Mouse (Mus musculus) large intestine, adult 2 months (tissue): ENCODE results near the gene Myh6. TPM values are rescaled to one million over a fixed set of nuclear protein-coding genes. Genes with fewer than 3 reads are reported as not detected.

ENCODE experiments used
- DNase-seq: peaks from one replicate; pipeline ENCODE4 v3.0.0-alpha.2; 2012; ENCODE audit warnings: low read depth, low spot score
- WGBS: fragments of 180-500 bp; shearing (Covaris S2); methylation state at CpG from one replicate; pipeline ENCODE4 v1.1.7; 2018; 5-methylcytosine and 5-hydroxymethylcytosine counted together
- polyA plus RNA-seq: library from polyadenylated mRNA; depleted of rRNA; stranded (reverse); fragments of >200 nt; gene quantifications from 2 replicates; pipeline ENCODE4 v1.2.3, GENCODE M21; 2012

Gene Myh6
- polyA plus RNA-seq, 1 experiment: 0.07 TPM

- no peak for DNase-seq
- WGBS: 85% methylated on average over 15 of the region's 15 CpGs
These were observed 28.1 kb downstream of the Myh6 start for GRCm38 (mm10) chr14:54938431-54939219.

- 86% methylated on average over 16 of the region's 16 CpGs for WGBS
- DNase-seq: no peak
These were observed 29.2 kb downstream of the Myh6 start for GRCm38 (mm10) chr14:54937361-54938182.

- no peak for DNase-seq
- WGBS: 66% methylated on average over 6 of the region's 6 CpGs
These were observed 29.9 kb downstream of the Myh6 start for GRCm38 (mm10) chr14:54936831-54937160.

- no peak for DNase-seq
- WGBS: 49% methylated on average over 8 of the region's 8 CpGs
These were observed 30.6 kb downstream of the Myh6 start, which contains the start of gene Cmtm5 for GRCm38 (mm10) chr14:54935904-54936830. TSS of gene Cmtm5 (plus strand) at chr14:54936261.

GRCm38 (mm10) chr14:54932645-54933150, 34.0 kb downstream of the Myh6 start, which contains the start of gene Il25:
TSS of gene Il25 (plus strand) at chr14:54932695.
- DNase-seq: no peak
- WGBS: 44% methylated on average over 6 of the region's 6 CpGs

DNA sequence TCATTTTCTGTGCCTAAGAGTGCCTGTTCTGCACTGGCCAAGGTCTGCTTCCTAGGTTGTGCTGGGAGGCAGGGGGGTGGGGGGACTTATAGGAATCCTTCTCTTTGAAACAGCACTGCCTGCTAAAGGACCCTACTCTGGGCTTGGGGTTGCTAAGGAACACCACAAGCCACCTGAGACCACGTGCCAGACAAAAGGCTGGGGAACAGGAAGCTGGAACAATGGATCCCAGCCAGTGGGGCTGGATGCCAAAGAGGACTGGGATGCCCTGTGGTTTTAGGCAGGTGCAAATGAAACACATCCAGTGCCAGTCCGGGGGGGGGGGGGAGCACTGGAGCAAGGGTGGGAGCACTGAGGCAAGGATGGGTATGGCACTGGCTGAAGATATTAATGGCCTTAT, 36.3 kb downstream of the Myh6 start:
- WGBS: 14% methylated on average over 2 of the region's 2 CpGs
- no peak for DNase-seq

DNA sequence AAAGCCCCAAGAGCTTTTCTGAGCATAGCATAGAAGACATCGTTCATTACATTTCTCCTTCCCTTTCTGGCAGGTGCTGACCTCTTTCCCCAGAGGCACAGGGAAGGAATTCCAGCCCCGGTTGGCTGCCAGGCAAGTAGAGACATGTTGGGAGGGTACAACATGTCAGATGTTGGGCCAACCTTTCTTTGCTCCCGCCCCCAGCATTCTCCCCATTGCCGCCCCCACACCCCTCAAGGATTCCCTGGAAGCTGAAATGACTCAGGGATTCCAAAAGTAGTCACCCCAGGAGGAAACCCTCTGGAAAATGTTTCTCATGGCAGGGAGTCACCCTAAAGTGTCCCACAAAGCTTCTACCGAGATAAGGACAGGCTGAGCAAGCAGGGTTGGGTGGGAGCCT, 36.9 kb downstream of the Myh6 start:
- 60% methylated on average over 5 of the region's 5 CpGs for WGBS
- no peak for DNase-seq

DNA sequence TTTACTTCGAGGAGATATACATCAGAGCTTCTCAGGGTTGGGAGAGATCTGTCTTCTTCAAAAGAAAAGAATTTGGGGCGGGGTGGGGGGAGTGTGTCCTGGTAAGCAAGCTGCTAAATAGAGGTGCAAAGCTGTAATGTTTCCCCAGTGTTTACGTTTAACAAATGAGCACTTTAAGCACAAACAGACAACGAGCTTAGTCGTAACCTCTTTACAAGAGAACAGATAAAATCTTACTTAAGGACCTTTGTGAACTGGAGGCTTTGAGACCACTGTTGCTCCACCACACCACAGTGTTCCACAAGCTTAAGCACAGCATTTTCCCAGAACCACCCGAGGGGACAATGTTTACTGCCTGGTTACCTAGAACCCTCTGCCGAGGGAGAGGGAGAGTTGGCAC, 39.4 kb downstream of the Myh6 start:
- 37% methylated on average over 7 of the region's 7 CpGs for WGBS
- DNase-seq: no peak

DNA sequence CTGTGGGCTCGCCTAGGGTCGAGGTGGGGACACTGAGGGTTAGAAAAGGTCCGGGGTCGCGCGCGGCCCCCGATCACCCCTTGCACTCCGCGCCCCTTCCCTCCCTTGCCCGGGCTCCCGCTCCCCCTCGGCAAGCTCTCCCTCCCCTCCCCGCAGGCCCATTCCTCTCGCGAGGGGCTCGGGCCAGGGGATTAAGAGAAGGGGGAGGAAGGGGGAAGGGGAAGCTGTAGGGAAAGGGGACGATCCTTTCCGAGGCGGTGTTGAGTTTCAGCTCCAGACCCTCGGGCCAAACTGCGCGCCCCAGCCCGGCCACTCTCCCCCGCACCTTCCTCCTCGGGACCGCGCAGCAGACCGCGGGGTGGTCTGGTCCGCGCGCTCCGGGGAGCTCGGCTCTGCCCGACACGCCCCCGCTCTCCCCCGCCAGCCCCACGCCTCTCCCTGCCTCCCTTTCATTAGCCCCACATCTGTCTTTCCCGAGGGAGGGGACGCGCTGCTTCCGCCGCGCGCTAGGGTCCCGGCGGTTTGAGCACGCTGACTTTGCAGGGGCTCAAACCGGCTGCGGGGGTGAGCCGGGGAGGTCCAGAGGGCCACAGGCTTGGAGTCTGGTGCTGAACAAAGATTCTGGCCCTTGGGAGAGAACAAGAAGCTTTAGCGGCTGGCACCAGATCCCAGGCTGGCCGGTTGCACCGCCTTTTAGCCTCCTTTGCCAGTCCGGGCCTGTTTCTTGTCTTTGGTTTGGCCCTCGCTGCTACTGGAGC, 40.1 kb downstream of the Myh6 start:
- WGBS: 1% methylated on average over 56 of the region's 58 CpGs
- DNase-seq: no peak

GRCm38 (mm10) chr14:54925349-54926342, 41.1 kb downstream of the Myh6 start, which contains the start of gene Efs:
TSS of gene Efs (minus strand) at chr14:54926126.
- 11% methylated on average over 57 of the region's 57 CpGs for WGBS
- DNase-seq: no peak

DNA sequence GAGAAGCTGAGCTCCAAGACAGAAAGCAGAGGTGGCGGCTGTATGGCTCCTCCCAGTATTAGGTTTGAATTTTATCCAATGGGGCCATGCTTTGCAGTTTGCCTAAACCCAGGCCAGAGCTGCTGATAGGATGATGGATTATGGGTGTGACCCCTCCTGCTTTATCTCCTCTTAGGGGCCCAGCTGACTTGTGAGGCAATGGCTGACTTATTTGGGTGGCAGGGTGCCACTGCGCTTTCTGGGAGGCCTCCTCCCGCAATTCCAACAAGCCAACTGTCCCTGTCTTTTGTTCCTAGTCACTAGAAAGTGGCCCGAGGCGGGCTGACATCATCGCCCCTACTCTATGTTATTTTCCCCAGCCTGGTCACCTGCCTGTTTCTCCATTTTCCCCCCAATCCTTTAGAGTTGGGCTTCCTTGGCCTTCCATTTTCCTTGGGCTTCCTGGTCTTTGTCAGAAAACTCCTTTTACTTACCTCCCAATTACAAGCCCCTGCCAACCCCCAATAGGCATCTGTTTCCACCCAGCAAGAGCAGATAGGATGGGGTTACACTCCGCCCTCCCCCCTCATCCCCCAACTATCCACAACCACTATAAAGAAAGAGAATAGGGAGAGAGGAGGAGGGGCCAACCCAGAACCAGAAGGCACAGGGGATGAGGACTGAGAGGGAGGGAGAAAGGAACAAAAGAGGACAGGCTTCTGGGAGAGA, 41.9 kb downstream of the Myh6 start:
- WGBS: 36% methylated on average over 7 of the region's 7 CpGs
- no peak for DNase-seq

DNA sequence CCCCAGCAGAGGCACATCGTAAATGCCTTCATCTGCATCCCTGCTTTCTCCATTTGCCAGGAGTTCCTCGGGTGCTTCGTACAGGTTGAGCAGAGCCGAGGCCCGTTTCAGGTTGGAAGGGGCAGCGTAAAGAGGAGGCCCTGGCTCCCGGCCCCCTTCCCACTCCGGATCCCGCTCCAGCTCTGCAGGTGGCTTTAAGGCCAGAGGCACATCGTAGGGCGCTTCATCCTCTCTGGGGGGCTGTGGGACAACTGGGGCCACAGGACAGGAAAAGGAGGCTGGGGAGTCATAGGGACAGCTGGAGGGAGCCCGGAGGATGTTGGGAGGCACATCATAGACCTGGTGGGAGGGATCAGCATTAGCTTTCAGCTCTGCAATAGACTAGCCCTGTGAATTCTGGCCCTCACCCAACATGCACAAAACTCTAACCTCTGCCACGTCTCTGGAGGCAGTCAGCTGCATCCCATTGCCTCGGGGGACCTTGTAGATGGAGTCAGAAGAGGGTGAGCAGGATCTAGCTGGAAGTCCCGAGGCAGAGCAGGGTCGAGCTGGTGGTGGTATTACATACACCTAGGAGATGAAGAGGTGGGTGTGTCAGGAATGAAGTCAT, 46.5 kb downstream of the Myh6 start:
- WGBS: 77% methylated on average over 16 of the region's 16 CpGs
- DNase-seq: no peak

DNA sequence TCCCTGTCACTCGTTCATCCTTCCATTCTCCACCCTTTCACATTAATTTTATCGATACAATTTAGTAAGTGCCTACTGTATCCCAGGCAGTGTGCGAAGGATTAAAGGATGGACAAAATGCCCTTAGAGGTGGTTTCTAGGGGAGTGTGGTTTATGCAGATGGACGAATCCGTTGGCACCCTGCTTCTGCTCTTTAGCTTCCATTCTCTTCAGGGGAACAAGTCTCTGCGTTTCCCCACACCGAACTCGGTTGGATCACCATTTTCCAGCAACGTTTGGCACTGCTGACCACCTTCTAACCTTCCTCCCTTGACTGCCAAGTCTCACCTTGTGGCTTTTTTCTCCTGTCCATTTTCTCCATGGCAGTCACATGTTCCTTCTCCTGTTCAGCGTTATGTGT, 53.4 kb downstream of the Myh6 start:
- 23% methylated on average over 10 of the region's 10 CpGs for WGBS

DNA sequence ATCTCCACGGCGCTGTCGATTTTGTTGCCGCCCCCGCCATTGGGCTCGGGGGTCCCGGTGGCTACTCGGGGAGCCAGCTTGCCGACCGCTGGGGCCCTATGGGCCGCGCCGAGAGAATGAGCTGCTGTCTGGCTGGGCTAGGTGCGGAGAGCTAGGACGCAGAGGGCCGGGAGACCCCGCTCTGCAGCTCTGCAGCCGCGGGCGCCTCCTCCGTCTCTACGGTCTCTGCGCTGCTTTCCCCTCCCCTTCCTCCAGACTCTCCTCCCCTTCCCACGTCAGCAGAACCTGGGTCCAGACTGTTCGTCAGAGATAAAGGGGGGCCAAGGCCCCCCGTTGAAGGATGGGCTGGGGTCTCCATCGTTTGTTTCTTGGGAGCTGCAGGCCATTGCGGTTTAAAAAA, 53.8 kb downstream of the Myh6 start, which contains the start of gene Slc22a17:
Gene Slc22a17 (minus strand): TSS at position 247 of the 400 bp plus-strand sequence.
- under 1% methylated on average over 28 of the region's 28 CpGs for WGBS
- DNase-seq: no peak

More for the DNA sequence above, 53.4 kb downstream of the Myh6 start:
- DNase-seq: no peak

DNA sequence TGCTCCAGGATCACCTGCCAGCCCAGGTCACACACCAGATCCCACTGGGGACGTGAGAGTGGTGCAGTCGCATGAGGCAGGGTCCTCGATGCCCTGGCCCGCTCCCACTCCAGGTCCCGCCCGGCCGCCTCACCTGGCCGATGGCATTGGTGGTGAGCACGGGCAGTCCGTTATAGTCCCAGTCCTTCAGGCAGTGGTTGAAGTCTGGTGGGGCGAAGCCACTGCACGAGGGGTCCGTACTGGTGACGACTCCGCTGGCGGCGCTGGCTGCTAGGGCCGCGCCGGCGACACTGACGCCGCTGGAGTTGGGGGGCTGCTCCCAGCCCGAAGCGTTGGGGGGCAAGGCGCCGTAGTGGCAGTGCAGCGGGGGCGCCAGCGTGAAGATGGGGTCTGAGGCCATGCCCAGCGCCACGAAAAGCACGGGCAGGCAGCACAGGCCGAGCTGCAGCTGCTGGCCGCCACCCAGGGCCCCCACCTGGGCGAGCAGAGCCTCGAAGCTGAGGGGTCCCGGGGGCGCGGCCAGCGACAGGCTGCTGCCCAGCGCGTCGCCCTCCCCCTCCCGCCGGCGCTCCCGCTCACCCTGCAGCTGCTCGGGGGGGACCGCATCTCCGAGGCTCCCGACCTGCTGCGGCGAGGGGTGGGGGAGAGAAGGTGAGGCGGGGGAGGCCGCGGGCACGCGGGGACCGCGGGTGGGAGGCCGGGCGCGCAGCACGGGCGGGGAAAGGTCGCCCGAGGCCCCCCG, 54.4 kb downstream of the Myh6 start:
- DNase-seq: no peak
- 4% methylated on average over 67 of the region's 69 CpGs for WGBS

- WGBS: 80% methylated on average over 7 of the region's 7 CpGs
- no peak for DNase-seq
These were observed 58.0 kb downstream of the Myh6 start for GRCm38 (mm10) chr14:54908682-54909081.
